Mouse (Mus musculus): ENCODE measurements around the gene Rps27l. TPM values are rescaled to one million over a fixed set of nuclear protein-coding genes. Genes with fewer than 3 reads are reported as not detected.

Rps27l gene
- total and polyA plus RNA-seq, 2 experiments, result 84.6 to 535 TPM

DNA sequence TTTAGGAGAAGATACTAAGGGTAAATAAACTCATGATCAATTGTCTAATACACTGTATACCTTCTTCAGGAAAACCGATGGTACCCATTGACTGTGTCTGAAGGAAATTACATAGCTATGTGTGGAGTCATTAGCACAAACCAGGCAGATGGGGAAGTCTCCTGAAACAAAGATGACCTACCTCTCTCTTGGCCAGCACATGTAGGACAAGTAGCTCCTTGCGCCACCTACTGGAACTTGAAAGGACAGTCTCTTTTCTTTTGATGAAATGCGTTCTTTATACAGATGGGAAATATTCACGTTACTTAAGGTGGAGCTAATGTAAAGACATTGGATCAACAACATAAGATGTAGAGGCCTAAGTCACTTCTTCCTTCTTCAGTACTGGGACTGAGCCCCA, 7.0 kb upstream of the Rps27l start:
- 3% methylated on average over 4 of the region's 4 CpGs for WGBS

DNA sequence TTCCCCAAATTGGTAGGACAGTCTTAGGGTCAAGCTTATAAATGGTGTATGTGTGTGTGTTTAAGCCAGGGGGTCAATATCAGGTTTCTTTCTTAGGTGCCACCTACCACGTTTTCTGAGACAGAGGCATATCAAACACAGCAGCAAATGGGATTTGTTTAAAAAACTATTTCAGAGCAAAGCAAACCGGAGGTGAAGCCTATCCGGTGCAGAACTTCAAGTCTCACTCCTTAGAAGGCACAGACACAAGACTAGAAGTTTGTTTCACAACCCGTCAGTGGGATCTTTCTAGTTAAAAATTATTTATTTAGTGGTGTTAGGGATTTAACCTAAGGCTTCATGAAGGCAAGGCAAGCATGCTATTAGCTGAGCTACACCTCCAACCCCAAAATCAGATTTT, 725 bp upstream of the Rps27l start:
- 25% methylated on average over 4 of the region's 4 CpGs for WGBS
- peak overlapping the region; percentile 85 for H3K27ac ChIP-seq (replicated peaks; ENCODE audit: insufficient read depth, low read depth, low read length)
- peak overlapping the region; percentile 96 for H3K4me3 ChIP-seq (ENCODE audit: insufficient read depth, low read depth, low read length)
- H3K9ac ChIP-seq (ENCODE audit: low read depth, low read length), result peak overlapping the region; percentile 82; the same call in 1 of the 2 replicates
- H3K27me3 ChIP-seq (ENCODE audit: control insufficient read depth, insufficient read depth, low read length), result no peaks in the 10 kb centered on the region
- peaks cover 7% of the 10 kb centered on the region; the same call in 1 of the 2 replicates for H3K79me2 ChIP-seq (ENCODE audit: control insufficient read depth, insufficient read depth, low read length)
- no peak for TF ChIP-seq CTCF (IDR thresholded peaks at IDR 0.05; ENCODE audit: low read depth, low read length)
- peaks cover 3% of the 10 kb centered on the region; the same call in 1 of the 2 replicates for H3K4me1 ChIP-seq (ENCODE audit: control insufficient read depth, insufficient read depth, low read length)
- H3K36me3 ChIP-seq (ENCODE audit: control insufficient read depth, insufficient read depth, low read length), result peaks cover 12% of the 10 kb centered on the region
- no peak for DNase-seq (ENCODE audit: extremely low read depth, low read depth, low spot score)

More for the DNA sequence above, 7.0 kb upstream of the Rps27l start:
- H3K36me3 ChIP-seq (ENCODE audit: control insufficient read depth, insufficient read depth, low read length), result no peaks in the 10 kb centered on the region
- no peaks in the 10 kb centered on the region; the same call in 1 of the 2 replicates for H3K4me1 ChIP-seq (ENCODE audit: control insufficient read depth, insufficient read depth, low read length)
- H3K79me2 ChIP-seq (ENCODE audit: control insufficient read depth, insufficient read depth, low read length), result no peaks in the 10 kb centered on the region
- no peak overlapping the region for H3K4me3 ChIP-seq (ENCODE audit: insufficient read depth, low read depth, low read length)
- peak; percentile 63 for DNase-seq (ENCODE audit: extremely low read depth, low read depth, low spot score)
- no peak overlapping the region for H3K27ac ChIP-seq (replicated peaks; ENCODE audit: insufficient read depth, low read depth, low read length)
- TF ChIP-seq CTCF (IDR thresholded peaks at IDR 0.05; ENCODE audit: low read depth, low read length) (peak; percentile 58), POLR2A (IDR thresholded peaks at IDR 0.05; ENCODE audit: extremely low read depth, insufficient read depth, low read length) (no peak)
- no peaks in the 10 kb centered on the region for H3K27me3 ChIP-seq (ENCODE audit: control insufficient read depth, insufficient read depth, low read length)
- H3K9ac ChIP-seq (ENCODE audit: low read depth, low read length), result no peak overlapping the region

DNA sequence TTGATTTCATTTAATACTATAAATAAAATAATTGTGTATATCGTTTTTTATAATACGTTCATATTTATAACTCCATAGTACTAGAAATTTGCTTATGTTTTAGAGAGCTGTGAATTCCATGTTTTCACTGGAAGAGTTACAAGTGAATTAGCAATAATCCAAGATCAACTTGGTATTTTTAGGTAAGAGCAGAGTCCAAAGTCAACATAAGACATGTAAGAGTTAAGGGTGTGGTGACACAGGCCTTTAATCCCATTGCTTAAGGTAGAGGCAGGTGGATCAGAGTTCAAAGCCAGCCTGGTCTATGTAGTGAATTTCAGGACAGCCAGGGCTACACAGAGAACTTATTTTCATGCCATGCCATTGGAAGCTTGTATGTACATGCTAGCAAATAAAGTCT, 2.6 kb downstream of the Rps27l start:
- no peaks in the 10 kb centered on the region for H3K27me3 ChIP-seq (ENCODE audit: control insufficient read depth, insufficient read depth, low read length)
- peak; percentile 70 for DNase-seq (ENCODE audit: extremely low read depth, low read depth, low spot score)
- H3K27ac ChIP-seq (replicated peaks; ENCODE audit: insufficient read depth, low read depth, low read length), result no peak overlapping the region
- H3K9ac ChIP-seq (ENCODE audit: low read depth, low read length), result no peak overlapping the region
- H3K4me3 ChIP-seq (ENCODE audit: insufficient read depth, low read depth, low read length), result no peak overlapping the region
- peaks cover 7% of the 10 kb centered on the region; the same call in 1 of the 2 replicates for H3K79me2 ChIP-seq (ENCODE audit: control insufficient read depth, insufficient read depth, low read length)
- peaks cover 12% of the 10 kb centered on the region for H3K4me1 ChIP-seq (ENCODE audit: control insufficient read depth, insufficient read depth, low read length)
- 92% methylated on average over 2 of the region's 2 CpGs for WGBS
- no peak for TF ChIP-seq CTCF (IDR thresholded peaks at IDR 0.05; ENCODE audit: low read depth, low read length)
- no peak for TF ChIP-seq POLR2A (IDR thresholded peaks at IDR 0.05; ENCODE audit: extremely low read depth, insufficient read depth, low read length)
- peaks cover 12% of the 10 kb centered on the region for H3K36me3 ChIP-seq (ENCODE audit: control insufficient read depth, insufficient read depth, low read length)

DNA sequence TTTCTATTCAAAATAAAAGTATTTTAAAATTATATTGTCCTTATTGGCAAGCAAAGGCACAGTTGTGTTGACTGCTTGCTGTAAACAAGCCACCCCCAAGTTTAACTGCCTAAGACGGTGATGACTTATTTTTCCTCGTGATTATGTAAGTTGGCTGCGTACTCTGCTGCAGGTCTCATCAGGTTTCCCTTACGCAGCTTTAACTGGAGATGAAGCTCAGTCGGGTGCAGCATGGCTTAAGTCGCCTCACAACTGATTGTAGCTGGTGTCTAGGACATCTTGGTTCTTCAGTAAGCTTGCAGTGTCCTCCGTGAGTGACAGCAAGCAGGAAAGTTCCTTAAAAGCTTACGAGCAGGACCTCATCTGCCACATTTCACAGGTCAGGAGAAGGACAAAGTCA, 6.4 kb downstream of the Rps27l start:
- 25% methylated on average over 8 of the region's 8 CpGs for WGBS
- H3K4me3 ChIP-seq (ENCODE audit: insufficient read depth, low read depth, low read length), result peak overlapping the region; percentile 5; the same call in 1 of the 2 replicates
- peak overlapping the region; percentile 63 for H3K9ac ChIP-seq (ENCODE audit: low read depth, low read length)
- peaks cover 21% of the 10 kb centered on the region for H3K36me3 ChIP-seq (ENCODE audit: control insufficient read depth, insufficient read depth, low read length)
- H3K79me2 ChIP-seq (ENCODE audit: control insufficient read depth, insufficient read depth, low read length), result no peaks in the 10 kb centered on the region
- peak overlapping the region; percentile 98 for H3K27ac ChIP-seq (replicated peaks; ENCODE audit: insufficient read depth, low read depth, low read length)
- TF ChIP-seq POLR2A (IDR thresholded peaks at IDR 0.05; ENCODE audit: extremely low read depth, insufficient read depth, low read length) (no peak), CTCF (IDR thresholded peaks at IDR 0.05; ENCODE audit: low read depth, low read length) (no peak)
- H3K4me1 ChIP-seq (ENCODE audit: control insufficient read depth, insufficient read depth, low read length), result peaks cover 12% of the 10 kb centered on the region
- no peaks in the 10 kb centered on the region for H3K27me3 ChIP-seq (ENCODE audit: control insufficient read depth, insufficient read depth, low read length)
- DNase-seq (ENCODE audit: extremely low read depth, low read depth, low spot score), result no peak

DNA sequence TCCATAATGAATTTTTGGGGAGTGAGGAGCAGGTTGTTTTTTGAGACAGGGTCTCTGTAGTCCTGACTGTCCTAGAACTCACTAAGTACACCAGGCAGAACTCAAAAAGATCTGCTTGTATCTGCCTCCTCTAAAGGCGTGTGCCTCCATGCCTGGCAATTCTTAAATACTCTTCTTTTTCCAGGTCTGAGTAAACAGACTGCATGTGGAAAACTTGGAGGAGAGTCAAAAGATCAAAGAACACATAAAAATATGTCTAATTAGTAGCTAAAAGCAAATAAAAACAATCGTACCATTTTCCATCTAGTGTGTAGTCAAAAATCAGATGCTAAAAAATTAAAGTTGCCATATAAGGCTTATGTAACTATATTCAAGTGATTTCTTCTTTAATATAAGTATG, 7.0 kb downstream of the Rps27l start:
- WGBS, result 25% methylated on average over 2 of the region's 2 CpGs

DNA sequence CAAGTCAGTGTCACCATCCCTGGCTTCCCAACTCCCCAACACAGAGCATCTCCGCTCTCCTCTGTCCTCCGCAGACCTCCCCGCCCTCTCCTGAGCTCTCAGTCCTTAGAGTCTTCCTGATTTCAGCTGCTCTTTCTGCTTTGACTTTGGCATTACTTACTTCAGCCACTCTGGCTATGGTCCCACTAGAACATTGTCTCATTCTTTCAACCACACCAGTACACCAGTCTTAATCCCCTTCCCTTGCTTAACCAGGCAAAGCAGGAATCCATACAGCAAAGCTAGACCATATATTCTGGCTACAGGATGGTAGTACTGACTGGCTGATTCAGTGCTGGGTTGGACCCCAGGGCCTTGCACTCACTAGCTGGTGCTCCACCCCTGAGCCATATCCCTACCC, 11.6 kb downstream of the Rps27l start:
- 100% methylated on average over 3 of the region's 3 CpGs for WGBS
- no peak for DNase-seq (ENCODE audit: extremely low read depth, low read depth, low spot score)
- no peak overlapping the region for H3K27ac ChIP-seq (replicated peaks; ENCODE audit: insufficient read depth, low read depth, low read length)

More for the DNA sequence above, 7.0 kb downstream of the Rps27l start:
- peak; percentile 95 for DNase-seq (ENCODE audit: extremely low read depth, low read depth, low spot score)
- Histone ChIP-seq H3K36me3 (ENCODE audit: control insufficient read depth, insufficient read depth, low read length) (peaks cover 16% of the 10 kb centered on the region), H3K4me3 (ENCODE audit: insufficient read depth, low read depth, low read length) (no peak overlapping the region), H3K79me2 (ENCODE audit: control insufficient read depth, insufficient read depth, low read length) (no peaks in the 10 kb centered on the region), H3K27me3 (ENCODE audit: control insufficient read depth, insufficient read depth, low read length) (no peaks in the 10 kb centered on the region), H3K4me1 (ENCODE audit: control insufficient read depth, insufficient read depth, low read length) (peaks cover 12% of the 10 kb centered on the region), H3K27ac (replicated peaks; ENCODE audit: insufficient read depth, low read depth, low read length) (peak overlapping the region; percentile 98), H3K9ac (ENCODE audit: low read depth, low read length) (peak overlapping the region; percentile 63)
- TF ChIP-seq CTCF (IDR thresholded peaks at IDR 0.05; ENCODE audit: low read depth, low read length) (no peak), POLR2A (IDR thresholded peaks at IDR 0.05; ENCODE audit: extremely low read depth, insufficient read depth, low read length) (no peak)

More for the DNA sequence above, 11.6 kb downstream of the Rps27l start:
- TF ChIP-seq POLR2A (IDR thresholded peaks at IDR 0.05; ENCODE audit: extremely low read depth, insufficient read depth, low read length) (no peak), CTCF (IDR thresholded peaks at IDR 0.05; ENCODE audit: low read depth, low read length) (no peak)
- no peak overlapping the region for H3K9ac ChIP-seq (ENCODE audit: low read depth, low read length)
- H3K4me3 ChIP-seq (ENCODE audit: insufficient read depth, low read depth, low read length), result no peak overlapping the region
- no peaks in the 10 kb centered on the region for H3K79me2 ChIP-seq (ENCODE audit: control insufficient read depth, insufficient read depth, low read length)
- H3K27me3 ChIP-seq (ENCODE audit: control insufficient read depth, insufficient read depth, low read length), result no peaks in the 10 kb centered on the region
- H3K4me1 ChIP-seq (ENCODE audit: control insufficient read depth, insufficient read depth, low read length), result peaks cover 5% of the 10 kb centered on the region
- peaks cover 8% of the 10 kb centered on the region for H3K36me3 ChIP-seq (ENCODE audit: control insufficient read depth, insufficient read depth, low read length)

Measured in liver, adult 2 months (tissue).